Mouse (Mus musculus): Measurements from ENCODE around the gene Cyb5rl.

DNA sequence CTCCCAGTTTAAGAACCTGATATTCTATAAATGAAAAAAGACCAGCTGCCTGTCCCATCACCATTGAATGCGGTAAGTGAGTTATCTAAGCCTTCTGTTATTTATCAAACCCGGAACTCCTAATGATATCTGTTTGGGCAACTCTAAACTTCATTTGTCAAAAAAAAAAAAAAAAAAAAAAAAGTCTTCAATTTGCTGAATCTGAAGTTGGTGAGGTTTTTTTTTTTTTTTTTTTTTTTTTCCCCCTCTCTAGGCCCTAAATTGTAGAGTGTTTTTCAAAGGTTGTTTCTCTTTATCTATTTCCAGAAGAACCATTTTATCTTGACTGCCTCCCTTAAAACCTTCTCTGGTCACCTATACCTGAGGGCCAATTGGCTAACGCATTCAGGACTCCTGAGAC, 68.1 kb downstream of the Cyb5rl start:
- TF ChIP-seq CTCF (conservative IDR thresholded peaks at IDR 0.05; ENCODE audit: low read length) (no peak), POU5F1 (IDR thresholded peaks at IDR 0.05; ENCODE audit: borderline replicate concordance, low read length) (no peak), NANOG (IDR thresholded peaks at IDR 0.05; ENCODE audit: borderline replicate concordance, low read length) (no peak)
